Mouse (Mus musculus): Measurements from ENCODE around the gene Sectm1a. TPM values are rescaled to one million over a fixed set of nuclear protein-coding genes. Genes with fewer than 3 reads are reported as not detected.
A peak's percentile ranks its signal among the peaks of the same experiment; 100 is the strongest.
"Not testable (repeated sequence)": the region's sequence is repeated elsewhere in the genome, so short reads cannot be mapped to it uniquely, and the experiment has no call there.

The Sectm1a gene
- total RNA-seq, 4 experiments from 2014 or later: not detected

- no peak for DNase-seq (ENCODE audit: low spot score in 2 of 2)
These were observed 31.2 kb downstream of the Sectm1a start for GRCm38 (mm10) chr11:121049840-121050239.

GRCm38 (mm10) chr11:121047826-121048399 lies 33.1 kb downstream of the Sectm1a start:
- no peak for DNase-seq (ENCODE audit: low spot score in 2 of 2)

- no peak for DNase-seq (ENCODE audit: low spot score in 2 of 2)
These were observed 35.7 kb downstream of the Sectm1a start for GRCm38 (mm10) chr11:121045286-121045685.

- DNase-seq (ENCODE audit: low spot score in 2 of 2): not testable (repeated sequence)
These were observed 38.0 kb downstream of the Sectm1a start for GRCm38 (mm10) chr11:121043025-121043424.

GRCm38 (mm10) chr11:121042480-121042879 lies 38.5 kb downstream of the Sectm1a start:
- no peak for DNase-seq (ENCODE audit: low spot score in 2 of 2)

GRCm38 (mm10) chr11:121041636-121042035 lies 39.4 kb downstream of the Sectm1a start:
- no peak for DNase-seq (ENCODE audit: low spot score in 2 of 2)

GRCm38 (mm10) chr11:121041212-121041611 lies 39.8 kb downstream of the Sectm1a start:
- peak; percentile 74 to 80 for DNase-seq (ENCODE audit: low spot score in 2 of 2)

GRCm38 (mm10) chr11:121039302-121039701 lies 41.7 kb downstream of the Sectm1a start, which contains the start of gene Cd7:
Gene Cd7 (minus strand): TSS chr11:121039418.
- DNase-seq (ENCODE audit: low spot score in 2 of 2): no peak

GRCm38 (mm10) chr11:121038366-121039240 lies 42.4 kb downstream of the Sectm1a start:
- DNase-seq (ENCODE audit: low spot score in 2 of 2): no peak

GRCm38 (mm10) chr11:121033118-121033517 lies 47.9 kb downstream of the Sectm1a start:
- DNase-seq (ENCODE audit: low spot score in 2 of 2): no peak

- DNase-seq (ENCODE audit: low spot score in 2 of 2): no peak
These were observed 53.8 kb downstream of the Sectm1a start for GRCm38 (mm10) chr11:121027259-121027658.

GRCm38 (mm10) chr11:121024163-121024562 lies 56.9 kb downstream of the Sectm1a start:
- no peak for DNase-seq (ENCODE audit: low spot score in 2 of 2)

- DNase-seq (ENCODE audit: low spot score in 2 of 2): no peak
These were observed 61.5 kb downstream of the Sectm1a start for GRCm38 (mm10) chr11:121019501-121019900.

GRCm38 (mm10) chr11:121017703-121018102 lies 63.3 kb downstream of the Sectm1a start:
- DNase-seq (ENCODE audit: low spot score in 2 of 2): peak; percentile 26 to 41

Other genes starting within 250 kb of the Sectm1a start
- 1 to 10 TPM; 2.3 to 5.4 (median 3.6) TPM for gene Ccdc57, start 148.3 kb downstream of the Sectm1a start, total RNA-seq (2022)
- 100 to 1,000 TPM; 268 to 367 (median 304) TPM for gene Slc16a3, start 132.7 kb downstream of the Sectm1a start, total RNA-seq (2022)
- 10 to 100 TPM; 50.9 to 64.8 (median 53.1) TPM for gene Csnk1d, start 89.9 kb downstream of the Sectm1a start, total RNA-seq (2022)
- gene Cd7, start 41.8 kb downstream of the Sectm1a start, total RNA-seq (2022): not detected
- gene Sectm1b, start 17.7 kb downstream of the Sectm1a start, total RNA-seq (2022): not detected
- gene Tex19.2, start 37.5 kb upstream of the Sectm1a start, total RNA-seq (2022): not detected
- gene Tex19.1, start 64.9 kb upstream of the Sectm1a start, total RNA-seq (2022): not detected
- gene Uts2r, start 79.1 kb upstream of the Sectm1a start, total RNA-seq (2022): 1 to 10 TPM; 1.1 to 1.5 (median 1.3) TPM
- 1 to 10 TPM; 7.2 to 9.4 (median 8.7) TPM for gene Hexdc, start 123.2 kb upstream of the Sectm1a start, total RNA-seq (2022)
- gene Ogfod3, start 123.5 kb upstream of the Sectm1a start, total RNA-seq (2022): 10 to 100 TPM; 10.2 to 13.4 (median 10.9) TPM
- gene Cybc1, start 148.1 kb upstream of the Sectm1a start, total RNA-seq (2022): 1 to 10 TPM; 2.8 to 3.8 (median 3.6) TPM
- gene Narf, start 156.0 kb upstream of the Sectm1a start, total RNA-seq (2022): 100 to 1,000 TPM in 3 of 4 experiments, 10 to 100 TPM in 1; 92.0 to 138 (median 119) TPM
- 10 to 100 TPM; 26.8 to 32.9 (median 28.0) TPM for gene Foxk2, start 178.8 kb upstream of the Sectm1a start, total RNA-seq (2022)

Measured in gastrocnemius, adult 8-10 months (tissue).